Mouse (Mus musculus) sigmoid colon, adult 10 weeks (tissue): Measurements from ENCODE around the gene Traf6. TPM values are rescaled to one million over a fixed set of nuclear protein-coding genes. Genes with fewer than 3 reads are reported as not detected.

Experiments
- polyA plus RNA-seq: library from polyadenylated mRNA; stranded (reverse); fragments of 350-450 nt; fragmentation: Illumina TruSeq; extraction: RNeasy Lipid Tissue Mini Kit (QIAGEN cat#74804); gene quantifications from one replicate; pipeline ENCODE4 v1.2.3, GENCODE M21; 2014; ENCODE audit warnings: low read depth, low replicate concordance

The Traf6 gene
- 26.4 TPM for polyA plus RNA-seq

DNA sequence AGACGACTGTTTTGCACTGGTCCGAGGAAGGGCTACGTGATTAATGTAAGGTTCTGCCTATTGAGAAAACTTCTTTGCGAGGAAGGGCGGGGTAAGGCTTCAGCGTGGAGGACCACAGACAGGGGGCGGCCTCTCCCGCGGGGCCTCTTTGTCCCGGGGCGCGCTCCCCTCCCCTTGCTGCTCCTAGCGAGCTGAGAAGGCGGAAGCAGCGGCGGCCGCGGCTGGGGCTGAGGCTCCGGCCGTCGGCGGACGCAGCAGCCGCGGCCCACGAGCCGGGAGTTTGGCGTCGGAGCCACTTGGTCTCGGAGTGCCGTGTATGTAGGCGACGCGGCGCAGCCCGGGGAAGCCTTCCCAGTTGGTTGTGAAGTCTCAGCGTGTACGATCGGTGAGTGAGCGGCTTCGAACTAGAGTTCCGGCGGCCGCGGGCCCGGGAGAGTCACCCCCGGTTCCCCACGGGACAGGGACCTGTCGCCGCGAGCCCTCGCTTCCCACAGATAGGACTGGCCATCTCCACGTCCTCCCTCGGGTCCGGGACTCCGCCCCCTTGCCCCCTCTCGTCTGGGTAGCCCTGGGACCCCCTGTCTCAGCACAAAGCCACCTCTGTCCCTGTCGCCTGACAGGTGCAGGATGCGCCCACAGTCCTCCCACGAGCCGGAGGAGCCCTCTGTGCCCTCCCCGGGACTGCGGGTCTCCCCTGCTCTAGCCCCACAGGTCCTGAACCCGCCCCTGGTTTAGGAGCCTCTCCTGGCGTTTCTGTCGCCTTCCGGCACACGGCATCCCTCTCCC is at the start of gene Traf6:
Traf6 (plus strand) TSS at position 194 of the 786 bp plus-strand sequence.

GRCm38 (mm10) chr2:101649114-101649671 is 29.0 kb upstream of the Traf6 start, which contains the start of the genes Rag1 and B230118H07Rik:
Rag1 (minus strand) TSS chr2:101649501.
B230118H07Rik (minus strand) TSS chr2:101649532.

Other genes starting within 250 kb of the Traf6 start
- not detected for gene Rag2, start 53.7 kb upstream of the Traf6 start, polyA plus RNA-seq
- not detected for gene Rag1, start 28.9 kb upstream of the Traf6 start, polyA plus RNA-seq
- gene B230118H07Rik, start 28.9 kb upstream of the Traf6 start, polyA plus RNA-seq: 47.5 TPM
- gene Prr5l, start 204.6 kb downstream of the Traf6 start, polyA plus RNA-seq: 2.0 TPM
- 0.76 TPM for gene Commd9, start 207.8 kb downstream of the Traf6 start, polyA plus RNA-seq